Mouse (Mus musculus) heart, embryonic 15.5 days (tissue): ENCODE results near the gene Kansl1l. TPM values are rescaled to one million over a fixed set of nuclear protein-coding genes. Genes with fewer than 3 reads are reported as not detected.
A peak's percentile ranks its signal among the peaks of the same experiment; 100 is the strongest.

Experiments used
- ATAC-seq: fragments of 200-750 bp; cut with Nextera tagmentation; replicated peaks from 2 replicates; pipeline ENCODE4 v1.8.0; 2017; ENCODE audit warnings: low read depth, moderate TSS enrichment; ENCODE audit not compliant: insufficient number of reproducible peaks, insufficient read depth, low FRiP score
- H3K27ac ChIP-seq: fragments of 300-500 bp; sonication (generic); 2 replicates; pipeline ENCODE4 v1.5.1; 2015; ENCODE audit warnings: mild to moderate bottlenecking, inconsistent platforms
- H3K27me3 ChIP-seq: fragments of 300-500 bp; sonication (generic); 2 replicates; pipeline ENCODE4 v1.6.1; 2015; ENCODE audit warnings: inconsistent platforms
- H3K36me3 ChIP-seq: fragments of 300-500 bp; sonication (generic); 2 replicates; pipeline ENCODE4 v1.6.1; 2015; ENCODE audit warnings: mild to moderate bottlenecking, inconsistent platforms
- H3K4me1 ChIP-seq: fragments of 300-500 bp; sonication (generic); replicated peaks from 2 replicates; pipeline ENCODE4 v1.6.1; 2015; ENCODE audit warnings: inconsistent platforms
- H3K4me2 ChIP-seq: fragments of 300-500 bp; sonication (generic); 2 replicates; pipeline ENCODE4 v1.6.1; 2015; ENCODE audit warnings: inconsistent platforms, mild to moderate bottlenecking, moderate library complexity
- H3K4me3 ChIP-seq: fragments of 300-500 bp; sonication (generic); 2 replicates; pipeline ENCODE4 v1.5.1; 2015; ENCODE audit warnings: mild to moderate bottlenecking, inconsistent platforms
- H3K9ac ChIP-seq: fragments of 300-500 bp; sonication (generic); 2 replicates; pipeline ENCODE4 v1.6.1; 2015; ENCODE audit warnings: mild to moderate bottlenecking, inconsistent platforms
- H3K9me3 ChIP-seq: fragments of 300-500 bp; sonication (generic); replicated peaks from 2 replicates; pipeline ENCODE4 v1.6.1; 2016; ENCODE audit warnings: inconsistent platforms
- WGBS: fragments of 180-500 bp; shearing (Covaris S2); methylation state at CpG from one replicate; pipeline ENCODE4 v1.1.7; 2015; ENCODE audit warnings: mixed read lengths; 5-methylcytosine and 5-hydroxymethylcytosine counted together
- polyA plus RNA-seq: library from polyadenylated mRNA; unstranded; fragments of >200 nt; fragmentation: Nextera tagmentation; extraction: Ambion mirVana; gene quantifications from 2 replicates; pipeline ENCODE4 v1.2.1, GENCODE M21; 2015

The Kansl1l gene
- polyA plus RNA-seq, 1 experiment from 2014 or later, result 12.3 TPM

- WGBS, result 67% methylated on average over 1 of the region's 1 CpGs
- H3K4me3 ChIP-seq, result no peak overlapping the region
- peak overlapping the region; percentile 64 for H3K27ac ChIP-seq
- no peaks in the 10 kb centered on the region for H3K9me3 ChIP-seq
- H3K9ac ChIP-seq, result no peak overlapping the region
- no peaks in the 10 kb centered on the region for H3K27me3 ChIP-seq
- H3K4me1 ChIP-seq, result peaks cover 20% of the 10 kb centered on the region
- ATAC-seq, result no peak
- H3K36me3 ChIP-seq, result peaks cover 53% of the 10 kb centered on the region
- H3K4me2 ChIP-seq, result no peak overlapping the region
Observed at GRCm38 (mm10) chr1:66839135-66839534, 21.8 kb upstream of the Kansl1l start.

- Histone ChIP-seq H3K9ac (no peak overlapping the region), H3K27me3 (no peaks in the 10 kb centered on the region), H3K4me1 (peaks cover 20% of the 10 kb centered on the region), H3K36me3 (peaks cover 53% of the 10 kb centered on the region), H3K27ac (peak overlapping the region; percentile 64), H3K4me2 (no peak overlapping the region), H3K4me3 (no peak overlapping the region), H3K9me3 (no peaks in the 10 kb centered on the region)
- ATAC-seq, result no peak
- WGBS, result 56% methylated on average over 16 of the region's 16 CpGs
Observed at GRCm38 (mm10) chr1:66838184-66839042, 21.1 kb upstream of the Kansl1l start.

GRCm38 (mm10) chr1:66837207-66837606 is 19.8 kb upstream of the Kansl1l start:
- no peaks in the 10 kb centered on the region for H3K9me3 ChIP-seq
- H3K4me1 ChIP-seq, result peaks cover 20% of the 10 kb centered on the region
- peaks cover 46% of the 10 kb centered on the region for H3K36me3 ChIP-seq
- H3K9ac ChIP-seq, result no peak overlapping the region
- no peaks in the 10 kb centered on the region for H3K27me3 ChIP-seq
- no peak overlapping the region for H3K4me3 ChIP-seq
- H3K4me2 ChIP-seq, result no peak overlapping the region
- no peak for ATAC-seq
- 78% methylated on average over 3 of the region's 3 CpGs for WGBS
- H3K27ac ChIP-seq, result no peak overlapping the region

- no peak overlapping the region for H3K27ac ChIP-seq
- H3K4me1 ChIP-seq, result no peaks in the 10 kb centered on the region
- H3K4me3 ChIP-seq, result no peak overlapping the region
- H3K36me3 ChIP-seq, result peaks cover 41% of the 10 kb centered on the region
- 85% methylated on average over 7 of the region's 7 CpGs for WGBS
- no peak overlapping the region for H3K4me2 ChIP-seq
- H3K27me3 ChIP-seq, result no peaks in the 10 kb centered on the region
- no peak for ATAC-seq
- no peak overlapping the region for H3K9ac ChIP-seq
- no peaks in the 10 kb centered on the region for H3K9me3 ChIP-seq
Observed at GRCm38 (mm10) chr1:66832636-66833165, 15.3 kb upstream of the Kansl1l start.

- no peak overlapping the region for H3K4me3 ChIP-seq
- 75% methylated on average over 9 of the region's 9 CpGs for WGBS
- H3K9me3 ChIP-seq, result no peaks in the 10 kb centered on the region
- no peak for ATAC-seq
- H3K4me1 ChIP-seq, result peaks cover 4% of the 10 kb centered on the region; the same call in 1 of the 2 replicates
- no peaks in the 10 kb centered on the region for H3K27me3 ChIP-seq
- peaks cover 38% of the 10 kb centered on the region for H3K36me3 ChIP-seq
- no peak overlapping the region for H3K4me2 ChIP-seq
- no peak overlapping the region for H3K27ac ChIP-seq
- H3K9ac ChIP-seq, result no peak overlapping the region
Observed at GRCm38 (mm10) chr1:66831824-66832600, 14.7 kb upstream of the Kansl1l start.

- Histone ChIP-seq H3K27ac (no peak overlapping the region), H3K27me3 (no peaks in the 10 kb centered on the region), H3K36me3 (peaks cover 24% of the 10 kb centered on the region), H3K9ac (no peak overlapping the region), H3K4me3 (no peak overlapping the region), H3K9me3 (no peaks in the 10 kb centered on the region), H3K4me2 (no peak overlapping the region), H3K4me1 (peaks cover 6% of the 10 kb centered on the region; the same call in 1 of the 2 replicates)
- no peak for ATAC-seq
- WGBS, result 78% methylated on average over 9 of the region's 9 CpGs
Observed at GRCm38 (mm10) chr1:66829400-66830080, 12.2 kb upstream of the Kansl1l start.

- Histone ChIP-seq H3K9ac (no peak overlapping the region), H3K4me1 (peaks cover 7% of the 10 kb centered on the region), H3K36me3 (peaks cover 4% of the 10 kb centered on the region; the same call in 1 of the 2 replicates), H3K4me2 (no peak overlapping the region), H3K27me3 (no peaks in the 10 kb centered on the region), H3K4me3 (no peak overlapping the region), H3K9me3 (no peaks in the 10 kb centered on the region), H3K27ac (no peak overlapping the region)
- 83% methylated on average over 9 of the region's 9 CpGs for WGBS
- no peak for ATAC-seq
Observed at GRCm38 (mm10) chr1:66821966-66822365, 4.6 kb upstream of the Kansl1l start.

- WGBS, result 8% methylated on average over 7 of the region's 7 CpGs
- Histone ChIP-seq H3K4me2 (no peak overlapping the region), H3K36me3 (no peaks in the 10 kb centered on the region), H3K27ac (no peak overlapping the region), H3K9me3 (no peaks in the 10 kb centered on the region), H3K9ac (no peak overlapping the region), H3K4me3 (no peak overlapping the region), H3K27me3 (no peaks in the 10 kb centered on the region), H3K4me1 (peaks cover 7% of the 10 kb centered on the region)
- ATAC-seq, result no peak
Observed at GRCm38 (mm10) chr1:66820241-66820640, 2.9 kb upstream of the Kansl1l start.

GRCm38 (mm10) chr1:66817865-66818315 is 528 bp upstream of the Kansl1l start:
- Histone ChIP-seq H3K9ac (peak overlapping the region; percentile 96), H3K4me2 (peak overlapping the region; percentile 77), H3K4me1 (peaks cover 16% of the 10 kb centered on the region), H3K9me3 (no peaks in the 10 kb centered on the region), H3K36me3 (no peaks in the 10 kb centered on the region), H3K27ac (peak overlapping the region; percentile 99), H3K27me3 (no peaks in the 10 kb centered on the region), H3K4me3 (peak overlapping the region; percentile 94)
- ATAC-seq, result peak; percentile 32
- under 1% methylated on average over 20 of the region's 20 CpGs for WGBS

- Histone ChIP-seq H3K4me2 (peak overlapping the region; percentile 77), H3K27me3 (no peaks in the 10 kb centered on the region), H3K4me3 (peak overlapping the region; percentile 94), H3K4me1 (peaks cover 16% of the 10 kb centered on the region), H3K36me3 (no peaks in the 10 kb centered on the region), H3K27ac (peak overlapping the region; percentile 99), H3K9me3 (no peaks in the 10 kb centered on the region), H3K9ac (peak overlapping the region; percentile 96)
- ATAC-seq, result peak; percentile 82
- WGBS, result under 1% methylated on average over 61 of the region's 63 CpGs
Observed at GRCm38 (mm10) chr1:66816837-66817452, 417 bp downstream of the Kansl1l start.
